Mouse (Mus musculus) liver, adult 2 months (tissue): ENCODE results near the gene Snca.

Source experiments
- CTCF ChIP-seq: fragments of 200-500 bp; IDR thresholded peaks from 2 replicates; pipeline ENCODE4 v1.5.1; 2011; ENCODE audit warnings: low read depth, low read length, control low read depth
- POLR2A ChIP-seq: fragments of 200-500 bp; IDR thresholded peaks from 2 replicates; pipeline ENCODE4 v1.6.1; 2011; ENCODE audit warnings: low read length, control low read depth; ENCODE audit not compliant: insufficient read depth; ENCODE audit errors: extremely low read depth

DNA sequence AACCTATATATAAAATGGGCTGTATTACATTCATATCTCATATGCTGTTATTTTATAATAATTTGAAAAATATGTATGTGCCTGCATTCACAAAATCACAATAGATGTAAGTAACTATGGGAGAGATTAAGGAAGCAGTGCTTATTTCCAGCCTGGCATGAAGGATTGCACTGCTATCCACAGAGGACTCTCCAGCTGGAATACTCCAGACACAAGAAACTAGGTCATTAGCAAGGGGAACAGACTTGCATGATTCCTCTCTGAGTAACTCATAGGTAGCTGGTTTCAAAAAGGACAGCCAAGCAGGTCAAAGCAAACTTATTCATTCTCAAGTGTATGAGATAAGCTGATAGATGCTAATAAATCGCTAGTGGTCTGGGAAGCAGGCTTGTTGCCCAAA is 74.7 kb downstream of the Snca start:
- TF ChIP-seq CTCF = no peak
- no peak for TF ChIP-seq POLR2A
